Mouse (Mus musculus): ENCODE measurements around the gene 1700020L24Rik.

- TF ChIP-seq POLR2A (IDR thresholded peaks at IDR 0.05; ENCODE audit: borderline replicate concordance, low read depth, low read length), result no peak
- no peak for TF ChIP-seq CTCF (IDR thresholded peaks at IDR 0.05; ENCODE audit: low read depth, low read length)
Measured at GRCm38 (mm10) chr11:83403787-83404186, 33.7 kb upstream of the 1700020L24Rik start.
